11 mouse cellular contexts compared by ENCODE assay signal in genomic region chr4:119682596-119682995, GRCm38 (mm10). TPM values are rescaled to one million over a fixed set of nuclear protein-coding genes. Genes with fewer than 3 reads are reported as not detected.
DNase-seq lines count a peak whose midpoint lies in the region; ATAC-seq and TF ChIP-seq lines count a peak whose summit lies in the region.
"Had no signal": no experiment of that assay in that cellular context is flagged by ENCODE, and none has a peak within 500 bp of the region (broad histone marks: within the 10 kb centered on the region; RNA-seq: fewer than 3 reads in every experiment).

No protein-coding gene starts in this region.

- peak; percentile 44 for DNase-seq in cerebellum, postnatal 14 days
- DNase-seq in cerebellum, adult 9-10 months, result no peak
- DNase-seq in kidney, postnatal 0 days (ENCODE audit: low spot score), result peak; percentile 54
- DNase-seq in kidney, adult 11 months, result no peak
- no peak for DNase-seq in layer of hippocampus, adult 11-12 months (ENCODE audit: low spot score)
- no peak for DNase-seq in spleen, postnatal 4 days (ENCODE audit: low spot score in 2 of 2)
- DNase-seq: liver, embryonic 13.5 days had no signal

- H3K4me2 ChIP-seq in kidney, postnatal 0 days (ENCODE audit: low read length), result no peak overlapping the region
- H3K4me2 ChIP-seq in embryonic facial prominence, embryonic 15.5 days (replicated peaks), result no peak overlapping the region
- no peak overlapping the region for H3K4me2 ChIP-seq in neural tube, embryonic 14.5 days (ENCODE audit: low read depth, low read length)
- H3K4me2 ChIP-seq: embryonic facial prominence, embryonic 12.5 days; liver, embryonic 13.5 days had no signal

- no peaks in the 10 kb centered on the region for H3K27me3 ChIP-seq in kidney, postnatal 0 days (ENCODE audit: insufficient read depth, low read length)
- H3K27me3 ChIP-seq in embryonic facial prominence, embryonic 15.5 days, result no peaks in the 10 kb centered on the region
- H3K27me3 ChIP-seq in neural tube, embryonic 14.5 days (ENCODE audit: control insufficient read depth, insufficient read depth, low read length), result no peaks in the 10 kb centered on the region
- H3K27me3 ChIP-seq: embryonic facial prominence, embryonic 12.5 days; liver, embryonic 13.5 days had no signal

- no peaks in the 10 kb centered on the region for H3K36me3 ChIP-seq in kidney, postnatal 0 days (ENCODE audit: insufficient read depth, low read length)
- no peaks in the 10 kb centered on the region for H3K36me3 ChIP-seq in embryonic facial prominence, embryonic 15.5 days
- H3K36me3 ChIP-seq in neural tube, embryonic 14.5 days (ENCODE audit: control insufficient read depth, insufficient read depth, low read length), result no peaks in the 10 kb centered on the region
- H3K36me3 ChIP-seq: embryonic facial prominence, embryonic 12.5 days; liver, embryonic 13.5 days had no signal

- ATAC-seq in kidney, postnatal 0 days (replicated peaks; ENCODE audit: low FRiP score, low read depth), result peak; percentile 73
- peak; percentile 19; the same call in 1 of the 2 replicates for ATAC-seq in embryonic facial prominence, embryonic 15.5 days (ENCODE audit: insufficient number of reproducible peaks, low FRiP score, low TSS enrichment, low read depth)
- peak; percentile 49; the same call in 1 of the 2 replicates for ATAC-seq in neural tube, embryonic 14.5 days (ENCODE audit: low read depth)

- no peaks in the 10 kb centered on the region for H3K4me1 ChIP-seq in kidney, postnatal 0 days (replicated peaks; ENCODE audit: insufficient read depth, low read length)
- no peaks in the 10 kb centered on the region for H3K4me1 ChIP-seq in embryonic facial prominence, embryonic 15.5 days
- no peaks in the 10 kb centered on the region for H3K4me1 ChIP-seq in neural tube, embryonic 14.5 days (ENCODE audit: control insufficient read depth, insufficient read depth, low read length)
- H3K4me1 ChIP-seq: embryonic facial prominence, embryonic 12.5 days; liver, embryonic 13.5 days had no signal

- H3K4me3 ChIP-seq in kidney, postnatal 0 days (replicated peaks; ENCODE audit: low read depth, low read length), result no peak overlapping the region
- no peak overlapping the region for H3K4me3 ChIP-seq in embryonic facial prominence, embryonic 15.5 days (replicated peaks)
- H3K4me3 ChIP-seq in neural tube, embryonic 14.5 days (ENCODE audit: low read depth, low read length), result no peak overlapping the region
- H3K4me3 ChIP-seq: embryonic facial prominence, embryonic 12.5 days; liver, embryonic 13.5 days had no signal

- 27% methylated on average over 5 of the region's 5 CpGs for WGBS in kidney, postnatal 0 days
- WGBS in embryonic facial prominence, embryonic 15.5 days, result 64% methylated on average over 5 of the region's 5 CpGs
- WGBS in neural tube, embryonic 14.5 days, result 23% methylated on average over 5 of the region's 5 CpGs

- H3K27ac ChIP-seq in kidney, postnatal 0 days, result no peak overlapping the region
- no peak overlapping the region for H3K27ac ChIP-seq in embryonic facial prominence, embryonic 15.5 days (replicated peaks)
- no peak overlapping the region for H3K27ac ChIP-seq in neural tube, embryonic 14.5 days (ENCODE audit: low read depth, low read length)
- H3K27ac ChIP-seq: embryonic facial prominence, embryonic 12.5 days; liver, embryonic 13.5 days had no signal

- no peak overlapping the region for H3K9ac ChIP-seq in kidney, postnatal 0 days (ENCODE audit: low read depth, low read length)
- no peak overlapping the region for H3K9ac ChIP-seq in embryonic facial prominence, embryonic 15.5 days
- no peak overlapping the region for H3K9ac ChIP-seq in neural tube, embryonic 14.5 days (replicated peaks; ENCODE audit: low read depth, low read length)
- H3K9ac ChIP-seq: embryonic facial prominence, embryonic 12.5 days; liver, embryonic 13.5 days had no signal

- no peaks in the 10 kb centered on the region for H3K9me3 ChIP-seq in kidney, postnatal 0 days (replicated peaks; ENCODE audit: low read length)
- H3K9me3 ChIP-seq in embryonic facial prominence, embryonic 15.5 days (replicated peaks), result no peaks in the 10 kb centered on the region
- H3K9me3 ChIP-seq in neural tube, embryonic 14.5 days (ENCODE audit: control insufficient read depth, low read length), result no peaks in the 10 kb centered on the region
- H3K9me3 ChIP-seq: embryonic facial prominence, embryonic 12.5 days; liver, embryonic 13.5 days had no signal

- no peak for TF ChIP-seq CTCF in kidney, postnatal 0 days (IDR thresholded peaks at IDR 0.05; ENCODE audit: low read depth)

RNA-seq across cellular contexts. Expression of gene Guca2b, which starts 23.8 kb away (rescaled TPM):
- polyA plus RNA-seq in kidney, postnatal 0 days (2015; fragmentation: Nextera tagmentation; extraction: Ambion mirVana), result 21.3 and 37.1 TPM in 2 replicates
- polyA plus RNA-seq in embryonic facial prominence, embryonic 15.5 days (2015; fragmentation: Nextera tagmentation; extraction: Ambion mirVana), result not detected in 2 replicates
- not detected in 2 replicates for polyA plus RNA-seq in neural tube, embryonic 14.5 days (2014; fragmentation: Nextera tagmentation; extraction: Ambion mirVana)
- polyA plus RNA-seq: embryonic facial prominence, embryonic 12.5 days; liver, embryonic 13.5 days; stomach, embryonic 14.5 days had no signal

RNA-seq across cellular contexts. Expression of gene Guca2a, which starts 45.1 kb away (rescaled TPM):
- polyA plus RNA-seq in kidney, postnatal 0 days (2015; fragmentation: Nextera tagmentation; extraction: Ambion mirVana), result 20.1 and 27.0 TPM in 2 replicates
- polyA plus RNA-seq in embryonic facial prominence, embryonic 15.5 days (2015; fragmentation: Nextera tagmentation; extraction: Ambion mirVana), result not detected in 2 replicates
- not detected in 2 replicates for polyA plus RNA-seq in neural tube, embryonic 14.5 days (2014; fragmentation: Nextera tagmentation; extraction: Ambion mirVana)
- polyA plus RNA-seq: embryonic facial prominence, embryonic 12.5 days; liver, embryonic 13.5 days; stomach, embryonic 14.5 days had no signal

RNA-seq across cellular contexts. Expression of gene Hivep3, which starts 51.0 kb away (rescaled TPM):
- polyA plus RNA-seq in kidney, postnatal 0 days (2015; fragmentation: Nextera tagmentation; extraction: Ambion mirVana), result 8.3 TPM in 2 replicates
- polyA plus RNA-seq in embryonic facial prominence, embryonic 15.5 days (2015; fragmentation: Nextera tagmentation; extraction: Ambion mirVana), result 5.3 and 6.8 TPM in 2 replicates
- 21.3 and 23.9 TPM in 2 replicates for polyA plus RNA-seq in neural tube, embryonic 14.5 days (2014; fragmentation: Nextera tagmentation; extraction: Ambion mirVana)

Comparison
In these comparisons a context has a peak if more than half of its experiments do, and no peak if none do; other contexts are left out.
1. DNase-seq: peak in cerebellum, postnatal 14 days (2 of 2) and kidney, postnatal 0 days (single experiment); none in cerebellum, adult 9-10 months (single experiment), kidney, adult 11 months (single experiment), layer of hippocampus, adult 11-12 months (single experiment) and spleen, postnatal 4 days (0 of 2).
2. ATAC-seq: peak in every context shown above with its lines; median percentile 73 in kidney, postnatal 0 days; 49 in neural tube, embryonic 14.5 days; 19 in embryonic facial prominence, embryonic 15.5 days.
3. RNA of gene Guca2b, which starts 23.8 kb away (polyA plus RNA-seq): 21.3 to 37.1 TPM in kidney, postnatal 0 days; not detected in embryonic facial prominence, embryonic 15.5 days and not detected in neural tube, embryonic 14.5 days; every median in the first group is over 10 times any median in the second.
4. RNA of gene Guca2a, which starts 45.1 kb away (polyA plus RNA-seq): 20.1 to 27.0 TPM in kidney, postnatal 0 days; not detected in neural tube, embryonic 14.5 days and not detected in embryonic facial prominence, embryonic 15.5 days; every median in the first group is over 10 times any median in the second.